Mouse (Mus musculus): Measurements from ENCODE around the gene Chd4. TPM values are rescaled to one million over a fixed set of nuclear protein-coding genes. Genes with fewer than 3 reads are reported as not detected.

The Chd4 gene
- polyA plus RNA-seq, 1 experiment: 99.7 TPM

DNA sequence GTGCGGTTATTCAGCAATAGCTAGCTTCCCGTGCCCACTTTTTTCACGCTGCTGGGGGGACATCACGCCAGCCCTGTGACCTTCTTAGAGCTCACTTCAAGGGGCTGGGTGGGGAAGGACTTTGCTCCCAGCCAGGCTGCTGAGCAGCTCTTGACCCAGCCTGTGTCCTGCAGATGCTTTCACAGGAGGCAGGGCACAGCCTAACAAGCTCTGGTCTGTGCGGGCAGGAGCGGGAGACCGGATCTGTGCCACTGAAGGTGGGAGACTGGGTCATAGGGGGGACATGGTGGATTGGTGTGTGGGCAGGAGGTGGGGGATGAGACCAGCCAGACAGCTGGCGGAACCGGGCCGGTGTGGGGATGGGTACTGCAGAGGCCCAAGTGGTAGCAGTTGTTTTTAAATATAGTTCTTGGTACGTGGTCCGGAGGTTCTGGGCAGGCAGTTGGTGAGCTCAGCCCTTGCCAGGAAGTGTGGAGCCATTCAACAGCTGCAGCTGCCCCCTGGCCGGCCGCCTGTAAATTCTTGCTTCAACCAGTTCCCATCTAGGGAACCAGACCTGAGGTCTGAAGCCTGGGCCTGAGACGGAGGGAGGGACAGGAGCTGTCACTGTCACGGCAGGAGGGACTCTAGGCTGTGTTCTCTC, 53.3 kb downstream of the Chd4 start:
- Histone ChIP-seq H3K4me3 (ENCODE audit: insufficient read depth, poor library complexity, severe bottlenecking) (peak overlapping the region; percentile 7), H3K36me3 (ENCODE audit: control insufficient read depth, insufficient read depth) (peaks cover 18% of the 10 kb centered on the region), H3K79me3 (ENCODE audit: low read depth) (peaks cover 10% of the 10 kb centered on the region), H3K79me2 (ENCODE audit: control insufficient read depth, insufficient read depth) (peaks cover 34% of the 10 kb centered on the region), H3K27me3 (ENCODE audit: control insufficient read depth, insufficient read depth, insufficient read length) (no peaks in the 10 kb centered on the region), H3ac (ENCODE audit: control insufficient read depth, insufficient read length, low read depth) (peak overlapping the region; percentile 55)
- no peak for TF ChIP-seq CTCF (IDR thresholded peaks at IDR 0.05; ENCODE audit: control insufficient read depth, insufficient read depth, insufficient read length)
- TF ChIP-seq MYOD1 (IDR thresholded peaks at IDR 0.05; ENCODE audit: control insufficient read depth, insufficient read length, low read depth): peak; percentile 41

DNA sequence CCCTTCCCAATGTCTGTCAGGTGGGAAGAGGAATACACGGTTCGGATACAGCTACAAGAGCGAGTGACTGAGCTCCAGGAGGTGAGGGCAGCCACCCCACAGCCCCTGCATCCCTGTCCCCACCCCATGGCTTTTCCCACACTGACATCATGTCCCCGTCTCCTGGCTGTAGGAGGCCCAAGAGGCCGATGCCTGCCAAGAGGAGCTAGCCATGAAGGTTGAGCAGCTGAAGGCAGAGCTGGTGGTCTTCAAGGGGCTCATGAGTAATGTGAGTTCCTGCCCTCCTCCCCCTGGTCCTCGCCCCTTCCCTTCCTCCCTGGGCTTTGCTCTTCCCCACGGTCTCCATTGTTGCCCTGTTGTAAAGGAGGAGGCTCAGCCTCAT, 53.8 kb downstream of the Chd4 start:
- Histone ChIP-seq H3K4me3 (ENCODE audit: insufficient read depth, poor library complexity, severe bottlenecking) (no peak overlapping the region), H3K36me3 (ENCODE audit: control insufficient read depth, insufficient read depth) (peaks cover 16% of the 10 kb centered on the region), H3K27me3 (ENCODE audit: control insufficient read depth, insufficient read depth, insufficient read length) (no peaks in the 10 kb centered on the region), H3K79me3 (ENCODE audit: low read depth) (peaks cover 10% of the 10 kb centered on the region), H3ac (ENCODE audit: control insufficient read depth, insufficient read length, low read depth) (no peak overlapping the region), H3K79me2 (ENCODE audit: control insufficient read depth, insufficient read depth) (peaks cover 34% of the 10 kb centered on the region)
- no peak for TF ChIP-seq MYOG (IDR thresholded peaks at IDR 0.05; ENCODE audit: control insufficient read depth, extremely low read depth, insufficient read length)

DNA sequence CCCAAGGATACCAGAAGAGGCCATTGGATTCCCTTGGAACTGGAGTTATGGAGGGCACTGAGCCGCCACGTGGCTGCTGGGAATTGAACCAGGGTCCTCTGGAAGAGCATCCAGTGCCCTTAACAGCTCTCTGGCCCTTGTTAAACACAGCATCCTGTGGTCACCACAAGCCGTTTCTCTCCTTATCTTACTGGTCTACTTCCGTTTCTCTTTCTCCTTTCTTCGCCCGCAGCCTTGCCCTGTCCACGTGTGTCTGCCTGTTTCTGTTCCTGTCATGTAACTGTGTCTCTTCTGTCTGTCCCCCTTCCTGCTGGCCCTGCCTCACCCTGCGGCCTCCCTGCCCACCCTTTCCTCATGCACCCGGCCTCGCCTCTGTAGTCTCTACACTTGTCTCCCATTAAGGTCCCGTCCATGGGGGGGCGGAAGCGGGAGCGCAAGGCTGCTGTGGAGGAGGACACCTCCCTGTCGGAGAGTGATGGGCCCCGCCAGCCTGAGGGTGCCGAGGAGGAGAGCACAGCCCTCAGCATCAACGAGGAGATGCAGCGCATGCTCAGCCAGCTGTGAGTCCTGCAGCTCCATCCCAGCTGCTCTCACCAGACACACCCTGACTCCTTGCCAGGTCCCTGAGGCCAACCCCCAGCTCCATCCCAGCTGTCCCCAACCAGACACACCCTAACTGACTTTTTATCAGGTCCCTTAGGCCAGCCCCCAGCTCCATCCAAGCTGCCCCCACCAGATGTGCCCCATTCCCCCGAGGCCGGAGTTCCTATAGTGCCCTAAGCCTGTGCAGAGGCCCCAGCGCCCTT, 56.6 kb downstream of the Chd4 start:
- Histone ChIP-seq H3K79me2 (ENCODE audit: control insufficient read depth, insufficient read depth) (peaks cover 13% of the 10 kb centered on the region), H3K27me3 (ENCODE audit: control insufficient read depth, insufficient read depth, insufficient read length) (no peaks in the 10 kb centered on the region), H3K4me3 (ENCODE audit: insufficient read depth, poor library complexity, severe bottlenecking) (no peak overlapping the region), H3K36me3 (ENCODE audit: control insufficient read depth, insufficient read depth) (peaks cover 23% of the 10 kb centered on the region), H3ac (ENCODE audit: control insufficient read depth, insufficient read length, low read depth) (no peak overlapping the region), H3K79me3 (ENCODE audit: low read depth) (peaks cover 2% of the 10 kb centered on the region)
- TF ChIP-seq MYOG (IDR thresholded peaks at IDR 0.05; ENCODE audit: control insufficient read depth, extremely low read depth, insufficient read length) (no peak), MAX (IDR thresholded peaks at IDR 0.05) (no peak), USF1 (IDR thresholded peaks at IDR 0.05; ENCODE audit: low read depth) (no peak), CEBPB (IDR thresholded peaks at IDR 0.05; ENCODE audit: low read depth) (no peak), CTCF (IDR thresholded peaks at IDR 0.05; ENCODE audit: control insufficient read depth, insufficient read depth, insufficient read length) (no peak), MYOD1 (IDR thresholded peaks at IDR 0.05; ENCODE audit: control insufficient read depth, insufficient read length, low read depth) (no peak), FOSL1 (IDR thresholded peaks at IDR 0.05; ENCODE audit: insufficient read depth, low read length, poor library complexity, severe bottlenecking) (no peak)

DNA sequence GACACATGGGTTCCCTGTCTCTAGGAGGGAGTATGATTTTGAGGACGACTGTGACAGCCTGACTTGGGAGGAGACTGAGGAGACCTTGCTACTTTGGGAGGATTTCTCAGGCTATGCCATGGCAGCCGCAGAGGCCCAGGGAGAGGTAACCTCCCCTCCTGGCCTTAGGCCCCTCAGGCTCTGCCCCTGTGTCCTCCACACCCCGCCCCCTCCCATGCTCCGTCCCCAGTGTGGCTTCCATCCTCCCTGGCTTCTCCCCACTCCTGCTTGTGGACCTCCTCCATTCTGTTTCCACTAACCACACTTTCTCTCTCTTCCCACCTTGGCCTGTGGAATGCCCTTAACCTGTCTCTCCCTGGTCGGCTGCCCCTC, 57.2 kb downstream of the Chd4 start:
- Histone ChIP-seq H3K79me3 (ENCODE audit: low read depth) (peaks cover under 1% of the 10 kb centered on the region), H3K36me3 (ENCODE audit: control insufficient read depth, insufficient read depth) (peaks cover 28% of the 10 kb centered on the region), H3K4me3 (ENCODE audit: insufficient read depth, poor library complexity, severe bottlenecking) (no peak overlapping the region), H3ac (ENCODE audit: control insufficient read depth, insufficient read length, low read depth) (no peak overlapping the region), H3K79me2 (ENCODE audit: control insufficient read depth, insufficient read depth) (peaks cover 8% of the 10 kb centered on the region), H3K27me3 (ENCODE audit: control insufficient read depth, insufficient read depth, insufficient read length) (no peaks in the 10 kb centered on the region)
- TF ChIP-seq CTCF (IDR thresholded peaks at IDR 0.05; ENCODE audit: control insufficient read depth, insufficient read depth, insufficient read length): no peak
- TF ChIP-seq FOSL1 (IDR thresholded peaks at IDR 0.05; ENCODE audit: insufficient read depth, low read length, poor library complexity, severe bottlenecking): no peak
- TF ChIP-seq USF1 (IDR thresholded peaks at IDR 0.05; ENCODE audit: low read depth): no peak
- TF ChIP-seq MYOD1 (IDR thresholded peaks at IDR 0.05; ENCODE audit: control insufficient read depth, insufficient read length, low read depth): no peak
- TF ChIP-seq MYOG (IDR thresholded peaks at IDR 0.05; ENCODE audit: control insufficient read depth, extremely low read depth, insufficient read length): no peak
- TF ChIP-seq MAX (IDR thresholded peaks at IDR 0.05): no peak
- TF ChIP-seq CEBPB (IDR thresholded peaks at IDR 0.05; ENCODE audit: low read depth): no peak

DNA sequence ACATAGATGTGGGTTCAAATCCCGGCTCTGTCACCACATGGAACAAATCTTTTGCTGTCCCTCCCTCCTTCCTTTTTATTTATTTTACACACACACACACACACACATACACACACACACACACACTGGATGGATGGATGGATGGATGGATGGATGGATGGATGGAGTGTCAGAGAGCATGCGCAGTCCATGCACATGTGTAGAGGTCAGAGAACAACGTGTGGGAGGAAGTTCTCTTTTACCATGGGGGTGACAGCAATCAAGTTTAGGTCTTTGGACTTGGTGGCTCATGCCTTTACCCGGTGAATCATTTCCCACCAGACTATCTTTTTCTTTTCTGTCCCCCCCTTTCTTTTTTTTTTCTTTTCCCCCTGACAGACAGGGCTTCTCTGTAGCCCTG, 57.9 kb downstream of the Chd4 start:
- TF ChIP-seq CEBPB (IDR thresholded peaks at IDR 0.05; ENCODE audit: low read depth): no peak
- TF ChIP-seq MYOD1 (IDR thresholded peaks at IDR 0.05; ENCODE audit: control insufficient read depth, insufficient read length, low read depth): no peak
- TF ChIP-seq MAX (IDR thresholded peaks at IDR 0.05): no peak
- TF ChIP-seq CTCF (IDR thresholded peaks at IDR 0.05; ENCODE audit: control insufficient read depth, insufficient read depth, insufficient read length): no peak
- no peak for TF ChIP-seq USF1 (IDR thresholded peaks at IDR 0.05; ENCODE audit: low read depth)
- TF ChIP-seq FOSL1 (IDR thresholded peaks at IDR 0.05; ENCODE audit: insufficient read depth, low read length, poor library complexity, severe bottlenecking): no peak
- TF ChIP-seq MYOG (IDR thresholded peaks at IDR 0.05; ENCODE audit: control insufficient read depth, extremely low read depth, insufficient read length): no peak
- no peaks in the 10 kb centered on the region for H3K79me3 ChIP-seq (ENCODE audit: low read depth)
- H3K36me3 ChIP-seq (ENCODE audit: control insufficient read depth, insufficient read depth): peaks cover 32% of the 10 kb centered on the region
- H3K4me3 ChIP-seq (ENCODE audit: insufficient read depth, poor library complexity, severe bottlenecking): no peak overlapping the region
- H3K79me2 ChIP-seq (ENCODE audit: control insufficient read depth, insufficient read depth): peaks cover 4% of the 10 kb centered on the region
- H3K27me3 ChIP-seq (ENCODE audit: control insufficient read depth, insufficient read depth, insufficient read length): no peaks in the 10 kb centered on the region
- no peak overlapping the region for H3ac ChIP-seq (ENCODE audit: control insufficient read depth, insufficient read length, low read depth)

DNA sequence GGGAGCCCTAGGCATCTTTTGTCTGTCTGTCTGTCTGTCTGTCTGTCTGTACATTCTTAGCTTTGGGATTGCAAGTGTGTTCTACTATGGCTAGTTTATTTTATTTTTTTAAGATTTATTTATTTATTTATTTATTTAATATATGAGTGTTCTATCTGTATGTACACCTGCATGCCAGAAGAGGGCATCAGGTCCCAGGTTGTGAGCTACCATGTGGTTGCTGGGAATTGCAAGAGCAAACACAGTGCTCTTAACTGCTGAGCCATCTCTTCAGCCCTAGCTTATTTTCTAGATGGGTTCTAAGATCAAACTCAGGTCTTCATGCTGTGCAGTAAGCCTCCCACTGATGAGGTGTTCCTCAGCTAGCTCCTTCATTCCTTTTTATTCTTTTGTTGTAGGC, 58.8 kb downstream of the Chd4 start:
- H3ac ChIP-seq (ENCODE audit: control insufficient read depth, insufficient read length, low read depth): no peak overlapping the region
- peaks cover 40% of the 10 kb centered on the region for H3K36me3 ChIP-seq (ENCODE audit: control insufficient read depth, insufficient read depth)
- TF ChIP-seq CTCF (IDR thresholded peaks at IDR 0.05; ENCODE audit: control insufficient read depth, insufficient read depth, insufficient read length) (no peak), MYOG (IDR thresholded peaks at IDR 0.05; ENCODE audit: control insufficient read depth, extremely low read depth, insufficient read length) (no peak), USF1 (IDR thresholded peaks at IDR 0.05; ENCODE audit: low read depth) (no peak), MAX (IDR thresholded peaks at IDR 0.05) (no peak)
- H3K79me2 ChIP-seq (ENCODE audit: control insufficient read depth, insufficient read depth): no peaks in the 10 kb centered on the region
- no peaks in the 10 kb centered on the region for H3K27me3 ChIP-seq (ENCODE audit: control insufficient read depth, insufficient read depth, insufficient read length)
- H3K79me3 ChIP-seq (ENCODE audit: low read depth): no peaks in the 10 kb centered on the region
- H3K4me3 ChIP-seq (ENCODE audit: insufficient read depth, poor library complexity, severe bottlenecking): no peak overlapping the region

All from C2C12 (cell line).